Mouse (Mus musculus): ENCODE results near the gene Fkbp7. TPM values are rescaled to one million over a fixed set of nuclear protein-coding genes. Genes with fewer than 3 reads are reported as not detected.

Fkbp7 gene
- total RNA-seq (2014; fragmentation: Nextera tagmentation) (6.6 and 6.7 TPM in 2 replicates), total RNA-seq (2017) (8.6 and 13.0 TPM in 2 replicates)

GRCm38 (mm10) chr2:76672966-76673392 is at the start of gene Fkbp7:
Gene Fkbp7, minus strand, starts transcription at chr2:76673116.
- ATAC-seq (replicated peaks; ENCODE audit: low FRiP score, low TSS enrichment, poor library complexity, severe bottlenecking), result peak; percentile 93

GRCm38 (mm10) chr2:76719650-76720049 is 46.7 kb upstream of the Fkbp7 start:
- no peak for ATAC-seq (replicated peaks; ENCODE audit: low FRiP score, low TSS enrichment, poor library complexity, severe bottlenecking)

GRCm38 (mm10) chr2:76714984-76715383 is 42.1 kb upstream of the Fkbp7 start:
- ATAC-seq (replicated peaks; ENCODE audit: low FRiP score, low TSS enrichment, poor library complexity, severe bottlenecking), result no peak

- no peak for ATAC-seq (replicated peaks; ENCODE audit: low FRiP score, low TSS enrichment, poor library complexity, severe bottlenecking)
Measured at GRCm38 (mm10) chr2:76708512-76708911, 35.6 kb upstream of the Fkbp7 start.

- ATAC-seq (replicated peaks; ENCODE audit: low FRiP score, low TSS enrichment, poor library complexity, severe bottlenecking), result no peak
Measured at GRCm38 (mm10) chr2:76705655-76706054, 32.7 kb upstream of the Fkbp7 start.

GRCm38 (mm10) chr2:76702751-76703150 is 29.8 kb upstream of the Fkbp7 start:
- no peak for ATAC-seq (replicated peaks; ENCODE audit: low FRiP score, low TSS enrichment, poor library complexity, severe bottlenecking)

- ATAC-seq (replicated peaks; ENCODE audit: low FRiP score, low TSS enrichment, poor library complexity, severe bottlenecking), result no peak
Measured at GRCm38 (mm10) chr2:76702188-76702587, 29.3 kb upstream of the Fkbp7 start.

GRCm38 (mm10) chr2:76695290-76695689 is 22.4 kb upstream of the Fkbp7 start:
- no peak for ATAC-seq (replicated peaks; ENCODE audit: low FRiP score, low TSS enrichment, poor library complexity, severe bottlenecking)

GRCm38 (mm10) chr2:76693765-76694164 is 20.8 kb upstream of the Fkbp7 start:
- no peak for ATAC-seq (replicated peaks; ENCODE audit: low FRiP score, low TSS enrichment, poor library complexity, severe bottlenecking)

- ATAC-seq (replicated peaks; ENCODE audit: low FRiP score, low TSS enrichment, poor library complexity, severe bottlenecking), result no peak
Measured at GRCm38 (mm10) chr2:76690436-76691204, 17.7 kb upstream of the Fkbp7 start.

GRCm38 (mm10) chr2:76688162-76688561 is 15.2 kb upstream of the Fkbp7 start:
- peak; percentile 91 for ATAC-seq (replicated peaks; ENCODE audit: low FRiP score, low TSS enrichment, poor library complexity, severe bottlenecking)

GRCm38 (mm10) chr2:76687608-76688007 is 14.7 kb upstream of the Fkbp7 start:
- ATAC-seq (replicated peaks; ENCODE audit: low FRiP score, low TSS enrichment, poor library complexity, severe bottlenecking), result 0 out of 2 replicates have a peak, but pooled peaks have one; percentile 14

- peak; percentile 39 for ATAC-seq (replicated peaks; ENCODE audit: low FRiP score, low TSS enrichment, poor library complexity, severe bottlenecking)
Measured at GRCm38 (mm10) chr2:76686986-76687385, 14.1 kb upstream of the Fkbp7 start.

- ATAC-seq (replicated peaks; ENCODE audit: low FRiP score, low TSS enrichment, poor library complexity, severe bottlenecking), result no peak
Measured at GRCm38 (mm10) chr2:76682301-76682700, 9.4 kb upstream of the Fkbp7 start.

- ATAC-seq (replicated peaks; ENCODE audit: low FRiP score, low TSS enrichment, poor library complexity, severe bottlenecking), result no peak
Measured at GRCm38 (mm10) chr2:76676401-76677226, 3.7 kb upstream of the Fkbp7 start.

GRCm38 (mm10) chr2:76675949-76676348 is 3.0 kb upstream of the Fkbp7 start:
- ATAC-seq (replicated peaks; ENCODE audit: low FRiP score, low TSS enrichment, poor library complexity, severe bottlenecking), result no peak

GRCm38 (mm10) chr2:76675451-76675850 is 2.5 kb upstream of the Fkbp7 start:
- ATAC-seq (replicated peaks; ENCODE audit: low FRiP score, low TSS enrichment, poor library complexity, severe bottlenecking), result no peak

GRCm38 (mm10) chr2:76674725-76675427 is 2.0 kb upstream of the Fkbp7 start, which contains the start of gene Plekha3:
Gene Plekha3, plus strand, starts transcription at chr2:76675281.
- ATAC-seq (replicated peaks; ENCODE audit: low FRiP score, low TSS enrichment, poor library complexity, severe bottlenecking), result peak; percentile 28

- ATAC-seq (replicated peaks; ENCODE audit: low FRiP score, low TSS enrichment, poor library complexity, severe bottlenecking), result peak; percentile 64
Measured at GRCm38 (mm10) chr2:76673472-76674081, 661 bp upstream of the Fkbp7 start.

Data from megakaryocyte-erythroid progenitor cell, adult 5-6 weeks (primary cell).